Mouse (Mus musculus) v-Abl transformed pro-B cells (cell line): ENCODE results near the gene Gm9774.

ENCODE experiments used
- in situ Hi-C, 2 experiments: fragments of 400-800 bp; cut with MboI; formaldehyde crosslinking; loops; one replicate each; pipeline ENCODE4 v1.15.1; 2025; ENCODE audit not compliant: unreplicated experiment in 2 of 2

The Gm9774 gene

DNA sequence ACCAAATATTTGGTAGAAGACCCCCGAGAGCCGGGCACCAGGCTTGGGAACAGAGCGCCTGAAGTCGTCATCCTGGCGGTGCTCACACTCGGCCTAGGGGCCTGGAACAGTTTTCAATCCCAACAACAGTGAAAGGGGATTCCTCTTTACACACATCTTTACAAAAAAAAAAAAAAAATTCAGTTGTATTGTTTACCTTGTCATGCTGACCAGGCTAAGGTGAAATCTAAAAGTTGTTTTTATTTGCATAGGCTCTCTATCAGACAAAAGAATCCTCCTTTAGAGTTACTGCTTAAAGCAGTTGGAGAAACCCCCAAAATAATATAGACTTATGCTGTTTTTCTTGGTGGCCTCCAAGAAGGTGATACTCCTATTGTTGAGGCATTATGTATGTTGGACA, at the start of gene Gm9774:
Gene Gm9774, minus strand, starts transcription at position 101 of the 400 bp plus-strand sequence.
- in situ Hi-C loops: no loop called here

DNA sequence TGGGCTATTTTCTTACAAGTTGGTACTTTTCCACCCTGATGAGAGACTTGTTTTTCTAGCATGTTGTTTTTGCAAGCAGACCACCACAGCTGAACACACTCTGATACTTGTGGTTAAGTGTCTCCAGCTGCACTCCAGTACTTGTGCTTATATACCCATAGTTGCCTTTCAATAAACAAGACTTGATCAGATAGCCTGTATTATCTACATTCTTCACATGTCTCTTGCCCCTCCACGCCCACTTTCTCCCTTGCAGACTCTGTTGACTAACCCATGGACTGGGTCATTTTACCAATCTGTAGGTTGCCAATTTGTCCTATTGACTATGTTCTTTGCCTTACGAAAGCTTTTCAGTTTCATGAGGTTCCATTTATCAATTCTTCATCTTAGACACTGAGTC, 40.9 kb upstream of the Gm9774 start:
- in situ Hi-C loops: no loop called here

DNA sequence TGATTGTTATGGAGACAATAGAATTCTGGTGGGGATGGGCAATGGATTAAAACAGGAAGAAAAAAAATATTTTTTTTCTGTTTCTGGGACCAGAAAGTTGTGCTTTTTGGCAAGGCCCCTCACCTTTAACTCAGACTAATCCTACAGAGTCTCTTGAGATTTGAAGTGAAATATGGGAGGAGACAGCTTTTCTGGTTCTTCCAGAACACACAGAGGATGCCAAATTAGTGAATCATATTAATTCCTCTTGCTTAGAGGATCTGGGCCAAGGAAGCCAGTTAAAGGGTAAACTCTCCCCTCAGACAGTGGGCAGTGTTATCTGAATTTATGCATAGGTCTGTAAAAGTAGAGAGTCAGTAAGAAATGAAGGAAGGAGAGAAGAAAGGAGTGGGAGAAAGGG, 38.2 kb upstream of the Gm9774 start:
- in situ Hi-C loops: no loop called here

DNA sequence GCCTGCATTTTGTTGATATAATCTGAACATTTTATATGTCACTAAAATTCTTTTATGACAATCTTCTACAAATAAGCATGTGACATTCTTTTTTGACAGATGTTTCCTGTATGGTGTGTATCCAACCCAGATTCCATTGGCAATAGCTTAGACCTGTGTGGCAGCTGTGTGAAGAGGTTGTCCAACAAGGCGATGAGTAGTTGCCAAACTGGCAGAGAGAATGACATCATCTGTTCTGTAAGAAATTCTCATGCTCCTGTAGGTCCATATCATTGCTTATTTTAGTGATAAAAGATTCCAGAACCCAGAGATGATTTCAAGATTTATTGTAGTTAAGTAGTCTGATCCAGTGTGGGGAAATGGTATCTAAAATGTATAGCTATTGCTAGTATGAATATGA, 37.4 kb upstream of the Gm9774 start:
- in situ Hi-C loops: no loop called here

DNA sequence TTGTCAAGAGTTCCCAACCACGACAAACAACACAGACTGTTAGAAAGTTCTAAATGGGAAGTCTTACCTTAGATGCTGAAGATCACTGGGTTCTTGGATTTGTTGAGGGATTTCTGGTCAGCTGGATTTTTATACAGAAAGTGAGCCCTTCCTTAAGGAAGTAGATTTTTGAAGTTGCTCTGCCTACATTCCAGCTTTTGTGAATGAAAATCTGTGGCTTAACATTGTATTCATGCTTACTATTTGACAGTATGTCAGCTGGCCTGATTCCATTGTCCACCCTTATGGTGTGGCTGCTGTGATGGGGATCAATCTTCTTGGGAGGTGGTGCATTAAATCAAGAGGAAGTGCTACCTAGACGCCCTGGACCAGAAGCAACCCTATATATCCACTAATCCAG, 29.4 kb upstream of the Gm9774 start, which contains the start of gene Sprr3:
Gene Sprr3, minus strand, starts transcription at position 101 of the 400 bp plus-strand sequence.
- in situ Hi-C loops: no loop called here

DNA sequence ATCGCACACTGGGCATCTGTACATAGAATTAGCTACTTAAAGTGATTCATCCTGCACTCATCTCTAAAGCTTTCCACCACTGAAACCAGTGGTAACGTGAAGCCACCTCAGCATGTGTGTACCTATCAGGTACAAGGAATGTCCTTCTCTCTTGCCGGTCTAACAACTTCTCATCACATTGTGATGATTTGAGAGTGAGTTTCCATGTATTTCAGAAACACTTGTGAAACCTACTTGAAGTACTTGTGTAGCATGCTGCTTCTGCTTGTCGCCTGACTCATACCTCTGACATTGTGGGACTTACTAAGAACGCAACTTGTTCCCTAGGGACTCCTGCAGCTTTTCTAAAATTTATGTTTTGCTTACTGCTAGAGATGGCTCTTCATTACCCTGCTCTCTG, 25.9 kb upstream of the Gm9774 start:
- in situ Hi-C loops: no loop called here

DNA sequence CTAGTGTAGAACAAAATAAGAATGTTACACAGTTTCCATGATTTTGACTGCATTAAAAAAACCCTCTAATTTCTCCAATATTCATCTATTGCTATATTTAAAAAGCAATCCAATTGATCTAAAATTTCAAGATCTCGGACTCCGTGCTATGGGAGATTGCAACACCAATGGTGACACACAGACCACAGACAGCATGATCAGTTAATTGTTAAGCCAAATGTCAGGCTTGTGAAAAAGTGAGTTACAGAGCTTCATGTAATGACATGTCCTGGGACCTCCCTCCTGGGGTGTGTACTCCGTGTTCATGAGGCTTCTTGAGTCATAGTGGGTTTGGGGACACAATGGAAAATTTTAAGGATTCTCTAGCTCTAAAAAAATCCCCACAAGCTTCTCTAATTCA, 11.0 kb upstream of the Gm9774 start:
- in situ Hi-C loops: no loop called here

DNA sequence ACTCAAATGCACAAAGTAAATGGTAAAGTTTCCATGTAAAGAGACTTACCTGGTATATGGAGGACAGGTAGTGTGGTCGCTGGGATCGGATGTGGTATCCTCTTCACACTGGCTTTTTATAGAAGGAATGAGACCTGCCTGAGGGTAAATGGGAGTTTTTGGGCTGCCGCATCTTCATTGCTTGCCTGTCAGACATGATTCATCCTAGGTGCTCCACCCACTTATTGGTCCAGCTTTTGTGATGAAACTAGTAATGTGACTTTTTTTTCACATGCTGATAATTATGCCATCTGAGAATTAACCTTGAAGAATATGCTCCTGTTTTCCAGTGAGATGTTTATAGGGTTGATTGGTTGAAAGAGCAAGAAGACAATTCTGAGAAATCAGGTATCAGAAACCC, 9.5 kb upstream of the Gm9774 start, which contains the start of gene Sprr1b:
Gene Sprr1b, minus strand, starts transcription at position 101 of the 400 bp plus-strand sequence.
- in situ Hi-C loops: no loop called here

DNA sequence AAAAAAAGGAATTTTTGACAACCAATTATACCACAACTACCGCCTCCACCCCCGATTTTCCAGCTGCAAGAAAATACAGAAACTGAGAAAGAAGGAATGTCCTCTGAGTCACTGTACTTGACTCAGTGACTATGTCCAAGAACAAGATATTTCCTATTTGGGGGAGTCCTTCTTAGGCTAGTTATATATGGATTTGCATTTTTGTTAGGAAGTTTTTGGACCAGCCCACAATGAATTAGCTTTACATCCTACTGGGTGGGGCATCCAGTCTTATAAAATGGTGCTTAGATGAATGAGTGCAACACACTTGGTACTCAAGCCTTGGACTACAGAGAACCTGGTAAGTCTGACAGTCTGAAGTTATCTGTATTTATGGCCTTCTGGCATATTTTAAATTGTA, 3.1 kb upstream of the Gm9774 start, which contains the start of gene Sprr2k:
Gene Sprr2k, plus strand, starts transcription at position 301 of the 400 bp plus-strand sequence.
- in situ Hi-C loops: no loop called here

DNA sequence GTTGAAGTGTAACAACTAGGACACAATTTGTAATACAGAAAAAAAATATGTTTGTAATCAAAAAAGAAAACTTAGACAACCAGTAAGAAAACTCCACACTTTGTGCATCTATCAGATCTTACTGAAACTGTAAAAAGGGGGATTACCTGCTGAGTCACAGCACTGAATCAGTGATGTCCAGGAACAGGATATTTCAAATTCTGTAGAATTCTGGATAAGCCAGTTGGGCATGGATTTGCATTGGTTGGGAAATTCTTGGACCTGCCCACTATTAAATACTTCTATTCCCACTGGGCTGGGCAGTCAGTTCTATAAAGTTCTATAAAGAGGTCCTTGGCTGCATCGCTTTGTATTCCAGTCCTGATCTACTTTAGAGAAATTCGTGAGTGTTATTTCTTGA, 11.4 kb downstream of the Gm9774 start, which contains the start of gene Sprr2j-ps:
Gene Sprr2j-ps, plus strand, starts transcription at position 301 of the 400 bp plus-strand sequence.
- in situ Hi-C loops: no loop called here

DNA sequence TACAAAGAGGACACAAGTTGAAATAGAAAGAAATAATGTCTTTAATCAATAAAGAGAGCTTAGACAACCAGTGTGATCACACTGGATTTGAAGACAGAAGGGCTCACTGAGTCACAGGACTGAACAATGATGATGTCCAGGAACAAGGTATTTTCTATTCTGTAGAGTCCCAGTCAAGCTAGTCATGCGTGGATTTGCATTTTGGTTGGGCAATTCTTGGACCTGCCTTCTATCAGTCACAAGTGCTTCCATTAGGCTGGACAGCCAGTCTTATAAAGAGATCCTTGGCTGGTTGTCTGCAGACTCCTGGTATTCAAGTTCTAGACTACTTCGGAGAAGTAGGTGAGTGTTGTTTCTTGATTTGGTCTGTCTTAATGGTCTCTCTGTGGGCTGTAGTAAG, 21.5 kb downstream of the Gm9774 start, which contains the start of gene Sprr2i:
Gene Sprr2i, plus strand, starts transcription at position 301 of the 400 bp plus-strand sequence.
- in situ Hi-C loops: no loop called here

DNA sequence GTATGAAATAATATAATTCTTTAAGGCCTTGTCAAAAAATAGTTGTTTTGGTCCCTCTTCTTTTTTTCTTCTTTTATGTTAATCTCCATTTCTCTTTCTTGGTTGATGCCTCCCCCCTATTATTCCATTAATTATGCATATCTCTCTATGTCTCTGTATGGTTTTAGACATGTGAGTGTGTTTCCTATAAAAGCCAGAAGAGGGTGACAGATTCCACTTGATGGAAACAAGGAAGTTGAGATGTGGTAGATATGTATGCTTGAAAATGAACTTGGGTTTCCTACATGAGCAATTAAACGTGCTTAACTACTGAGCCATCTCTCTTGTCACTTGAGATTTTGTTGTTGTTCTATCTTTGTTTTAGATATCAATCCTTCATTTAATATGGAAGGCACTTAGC, 34.9 kb downstream of the Gm9774 start:
- in situ Hi-C loops: no loop called here

DNA sequence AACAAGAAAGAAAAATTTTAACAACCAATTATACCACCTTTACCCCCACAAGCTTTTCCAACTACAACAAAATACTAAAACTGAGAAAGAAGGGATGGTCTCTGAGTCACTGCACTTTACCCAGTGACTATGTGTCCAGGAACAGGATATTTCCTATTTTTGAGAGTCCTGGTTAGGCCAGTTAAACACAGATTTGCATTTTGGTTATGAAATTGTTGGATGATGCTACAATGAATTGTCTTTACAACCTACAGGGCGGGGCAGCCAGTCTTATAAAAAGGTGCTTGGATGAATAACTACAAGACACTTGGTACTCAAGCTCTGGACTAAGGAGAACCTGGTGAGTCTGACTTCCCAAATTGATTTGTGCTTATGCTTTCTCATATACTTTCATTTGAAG, 43.8 kb downstream of the Gm9774 start, which contains the start of gene Sprr2h:
Gene Sprr2h, plus strand, starts transcription at position 301 of the 400 bp plus-strand sequence.
- in situ Hi-C loops: no loop called here
